Mouse (Mus musculus): ENCODE data around the gene Drc3. TPM values are rescaled to one million over a fixed set of nuclear protein-coding genes. Genes with fewer than 3 reads are reported as not detected.
A peak's percentile ranks its signal among the peaks of the same experiment; 100 is the strongest.

The Drc3 gene
- 1 to 10 TPM; 1.1 to 1.2 TPM for total RNA-seq (2021)
- long read RNA-seq, experiment 1, partial matches to known transcripts, result 0 of 1 reads
- long read RNA-seq, experiment 1, other reads (novel, unspliced or antisense), result 0 of 1 reads
- long read RNA-seq, experiment 2, partial matches to known transcripts, result 0 of 1 reads
- long read RNA-seq, experiment 2, other reads (novel, unspliced or antisense), result 1 of 1 reads

- peak; percentile 96 to 100 for DNase-seq
- intact Hi-C loops (cut with DNase I), result no loop called here
Measured at GRCm38 (mm10) chr11:60352559-60353411, at the start of gene Drc3, which contains the start of gene Tom1l2. TSS of gene Drc3 (plus strand) at chr11:60353329. TSS of gene Tom1l2 (minus strand) at chr11:60352905.

DNA sequence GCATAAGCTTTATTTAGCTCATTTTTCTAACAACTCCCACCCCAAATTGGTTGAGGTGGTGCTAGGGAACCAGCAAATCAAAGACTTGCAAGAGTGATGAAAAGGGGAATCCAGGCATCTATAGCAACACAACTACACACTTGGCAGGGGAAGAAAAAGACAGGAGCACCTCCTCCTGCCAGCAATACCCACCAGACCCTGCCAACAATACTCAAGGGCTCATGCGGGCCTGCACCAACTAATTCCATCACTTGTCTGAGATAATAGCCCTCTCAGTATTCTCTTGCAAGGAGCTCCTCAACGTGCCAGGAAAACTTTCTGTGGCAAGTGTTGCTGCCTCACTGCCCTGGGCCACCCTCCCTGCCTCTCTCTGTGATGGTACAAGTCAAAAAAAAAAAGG lies 49.6 kb upstream of the Drc3 start:
- no peak for DNase-seq
- intact Hi-C loops (cut with DNase I), result loop anchor here (5.0 kb wide), 1 partner anchor 99 kb away; no protein-coding TSS in a partner anchor

DNA sequence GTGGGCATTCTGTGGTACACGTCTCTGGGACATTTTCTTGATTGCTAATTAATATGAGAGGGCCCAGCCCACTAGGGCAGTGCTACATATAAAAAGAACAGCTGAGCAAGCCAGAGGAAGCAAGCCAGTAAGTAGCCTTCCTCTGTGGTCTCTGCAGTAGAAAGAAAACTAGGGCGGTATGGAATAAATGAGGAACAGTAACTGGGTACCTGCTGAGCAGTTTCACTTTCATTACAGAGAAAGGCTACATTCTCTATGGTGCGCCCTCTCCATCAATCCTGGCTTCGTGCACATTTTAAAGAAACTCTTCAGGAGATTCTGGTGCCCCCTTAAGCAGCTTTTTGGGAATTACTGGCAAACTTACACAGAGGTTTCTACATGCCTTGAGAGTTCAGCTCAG lies 47.5 kb upstream of the Drc3 start:
- intact Hi-C loops (cut with DNase I), result loop anchor here (5.0 kb wide), 1 partner anchor 37 kb away; no protein-coding TSS in a partner anchor
- no peak for DNase-seq

DNA sequence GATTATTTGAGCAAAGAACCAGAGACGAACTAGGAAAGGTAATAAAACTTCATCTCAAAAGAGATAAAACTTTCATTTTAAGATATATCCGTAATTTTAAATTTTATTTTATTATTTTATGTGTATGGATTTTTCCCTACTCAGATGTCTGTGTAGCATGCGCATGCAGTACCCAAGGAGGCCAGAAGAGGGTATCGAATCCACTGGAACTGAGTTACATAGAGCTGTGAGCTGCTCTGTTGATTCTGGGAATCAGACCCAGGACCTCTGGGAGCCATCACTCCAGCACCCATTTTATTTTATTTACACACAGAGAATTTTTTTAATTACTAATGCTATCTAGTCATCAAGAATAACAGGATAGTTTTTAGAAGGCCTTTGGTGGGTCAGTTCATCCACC lies 46.3 kb upstream of the Drc3 start:
- intact Hi-C loops (cut with DNase I), result loop anchor here (5.0 kb wide), 1 partner anchor 35 kb away; no protein-coding TSS in a partner anchor
- DNase-seq, result peak in 1 of 2 experiments; percentile 21

DNA sequence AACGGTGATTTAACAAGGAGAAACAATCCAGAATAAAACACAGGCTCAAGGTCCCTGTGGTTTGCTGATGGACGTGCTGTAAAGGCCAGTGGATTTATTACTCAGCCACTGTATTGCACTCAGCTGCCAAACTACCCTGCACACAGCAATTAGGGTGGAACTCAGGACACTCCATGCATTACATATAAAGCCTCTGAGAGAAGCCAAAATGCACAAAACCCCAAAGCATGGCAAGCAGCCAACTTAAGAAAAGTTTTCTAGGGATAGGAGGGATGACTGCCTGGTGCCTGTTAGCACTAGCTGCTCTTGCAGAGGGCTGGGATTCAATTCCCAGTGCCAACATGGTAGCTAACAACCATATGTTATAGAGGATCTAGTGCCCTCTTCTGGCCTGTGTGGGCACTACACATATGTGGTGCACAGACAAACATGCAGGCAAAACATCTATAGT lies 45.7 kb upstream of the Drc3 start:
- DNase-seq, result no peak
- intact Hi-C loops (cut with DNase I), result loop anchor here (5.0 kb wide), 1 partner anchor 35 kb away; no protein-coding TSS in a partner anchor

DNA sequence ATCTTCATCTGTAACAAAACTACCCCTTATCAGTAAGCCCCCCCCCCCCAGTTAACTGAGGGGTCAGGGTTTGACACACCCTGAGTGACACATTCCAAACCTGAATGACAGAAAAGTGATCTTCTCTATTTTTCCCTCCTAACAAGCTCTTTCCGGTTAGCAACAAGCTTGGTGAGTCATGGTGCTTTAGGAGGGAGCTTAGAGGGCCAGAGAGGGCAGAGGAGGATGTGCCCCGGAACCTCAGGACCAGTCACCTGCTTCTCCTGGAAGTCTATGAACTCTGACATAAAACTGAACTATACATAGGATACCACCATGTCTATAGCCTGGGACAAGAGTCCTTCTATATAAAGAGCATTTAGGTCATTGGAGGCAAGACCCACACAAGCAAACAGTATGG lies 45.1 kb upstream of the Drc3 start:
- intact Hi-C loops (cut with DNase I), result loop anchor here (5.0 kb wide), 1 partner anchor 34 kb away; no protein-coding TSS in a partner anchor

GRCm38 (mm10) chr11:60308506-60309116 lies 44.5 kb upstream of the Drc3 start:
- DNase-seq, result no peak
- intact Hi-C loops (cut with DNase I), result loop anchor here (5.0 kb wide), 1 partner anchor 34 kb away; no protein-coding TSS in a partner anchor

More for the DNA sequence above, 45.1 kb upstream of the Drc3 start:
- DNase-seq, result no peak

DNA sequence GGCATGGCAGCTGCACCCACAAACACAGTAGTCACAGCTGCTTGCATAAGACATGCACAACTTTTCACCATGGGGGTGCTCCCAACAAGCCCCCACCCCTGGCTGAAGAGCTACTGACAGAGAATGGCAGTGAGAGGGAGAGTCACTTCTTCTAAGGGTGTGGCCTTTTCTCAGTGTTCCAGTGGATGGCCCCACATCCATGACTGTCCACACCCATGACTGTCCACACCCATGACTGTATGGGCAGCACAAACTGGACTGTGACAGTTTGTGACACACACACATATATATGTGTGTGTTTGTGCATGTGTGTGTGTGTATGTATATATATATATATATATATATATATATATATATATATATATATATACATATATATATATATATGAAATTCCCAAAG lies 43.3 kb upstream of the Drc3 start:
- DNase-seq, result no peak

GRCm38 (mm10) chr11:60311025-60311854 lies 41.9 kb upstream of the Drc3 start:
- intact Hi-C loops (cut with DNase I), result no loop called here
- peak; percentile 60 to 67 for DNase-seq

More for the DNA sequence above, 43.3 kb upstream of the Drc3 start:
- intact Hi-C loops (cut with DNase I), result loop anchor here (5.0 kb wide), 1 partner anchor 32 kb away; no protein-coding TSS in a partner anchor

DNA sequence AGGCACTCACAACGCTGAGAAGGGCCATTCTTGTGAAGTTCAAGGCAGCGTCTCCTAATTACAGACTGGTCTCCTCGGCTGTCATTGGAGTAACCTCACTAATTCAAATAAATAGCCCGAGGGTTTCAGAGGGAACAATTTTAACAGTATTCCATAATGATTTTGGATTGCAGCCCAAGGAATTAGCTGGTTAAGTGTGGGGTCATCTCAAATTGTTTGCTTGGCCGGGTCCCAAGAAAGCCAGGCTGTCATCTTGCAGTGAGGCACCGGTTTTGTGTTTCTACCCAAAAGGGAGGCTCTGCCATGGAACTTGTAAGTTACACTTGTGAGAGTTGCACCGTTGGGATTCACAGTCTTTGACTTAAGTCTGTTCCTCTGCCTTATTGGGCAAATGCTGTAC lies 36.9 kb upstream of the Drc3 start:
- no peak for DNase-seq
- intact Hi-C loops (cut with DNase I), result no loop called here

DNA sequence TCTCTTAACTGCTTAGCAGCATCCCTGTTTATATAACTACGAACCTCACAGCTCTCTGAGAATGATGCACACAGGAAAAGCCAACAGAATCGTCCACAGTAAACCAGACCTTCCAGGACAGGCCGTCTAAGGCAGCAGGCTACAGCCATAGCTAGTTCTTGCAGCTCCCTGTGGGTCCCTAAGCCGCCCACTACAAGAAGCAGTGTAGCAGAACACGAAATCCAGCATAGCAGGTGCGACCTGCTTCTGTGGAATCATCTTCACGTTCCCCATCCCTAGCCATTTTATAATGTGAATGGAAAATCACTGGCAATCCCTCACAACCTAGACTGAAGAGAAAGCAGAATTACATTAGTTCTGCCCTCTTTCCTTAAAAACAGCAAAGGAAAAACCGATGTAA lies 36.2 kb upstream of the Drc3 start:
- DNase-seq, result no peak
- intact Hi-C loops (cut with DNase I), result no loop called here

- intact Hi-C loops (cut with DNase I), result no loop called here
- no peak for DNase-seq
Measured at GRCm38 (mm10) chr11:60317376-60318102, 35.6 kb upstream of the Drc3 start.

- intact Hi-C loops (cut with DNase I), result no loop called here
Measured at GRCm38 (mm10) chr11:60318716-60319115, 34.4 kb upstream of the Drc3 start.

DNA sequence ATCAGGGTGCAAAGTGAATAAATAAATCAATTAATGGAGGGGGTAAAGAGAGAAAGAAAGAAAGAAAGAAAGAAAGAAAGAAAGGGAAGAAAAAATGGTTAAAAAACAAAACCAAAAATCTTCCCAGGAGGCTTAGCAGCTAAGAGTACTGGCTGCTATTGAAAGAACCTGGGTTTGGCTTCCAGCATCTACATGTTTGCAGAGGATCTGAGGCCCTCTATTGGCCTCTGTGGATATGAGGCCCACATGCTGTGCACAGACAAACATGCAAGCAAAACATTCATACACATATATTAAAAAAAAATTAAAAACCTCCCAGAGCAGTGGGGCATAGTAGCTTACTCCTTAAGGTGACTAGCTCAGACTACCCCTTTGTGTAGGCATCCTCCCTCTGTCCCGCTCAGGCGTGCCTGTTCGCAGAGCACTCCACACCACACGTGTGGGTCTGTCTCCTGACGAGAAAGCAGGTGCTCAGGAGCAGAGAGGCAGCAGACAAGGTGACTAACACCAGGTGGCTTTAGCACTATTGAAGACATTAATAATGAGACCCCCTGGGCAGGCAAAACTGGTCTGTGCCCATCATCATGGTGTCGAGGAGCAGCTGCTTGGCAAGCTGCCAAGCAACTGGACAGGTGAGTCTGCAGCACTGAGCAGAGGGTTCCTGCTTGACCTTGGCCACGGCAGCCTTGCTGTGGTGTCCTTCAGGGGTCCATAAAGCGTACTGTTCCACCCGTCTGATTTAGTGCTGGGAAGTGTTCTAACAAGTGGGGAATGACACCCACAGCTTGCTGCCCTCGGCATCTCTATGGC lies 33.7 kb upstream of the Drc3 start:
- no peak for DNase-seq
- intact Hi-C loops (cut with DNase I), result no loop called here

More at GRCm38 (mm10) chr11:60318716-60319115, 34.4 kb upstream of the Drc3 start:
- no peak for DNase-seq

GRCm38 (mm10) chr11:60320426-60321037 lies 32.6 kb upstream of the Drc3 start:
- no peak for DNase-seq
- intact Hi-C loops (cut with DNase I), result no loop called here

GRCm38 (mm10) chr11:60321438-60321837 lies 31.7 kb upstream of the Drc3 start:
- intact Hi-C loops (cut with DNase I), result no loop called here
- no peak for DNase-seq

DNA sequence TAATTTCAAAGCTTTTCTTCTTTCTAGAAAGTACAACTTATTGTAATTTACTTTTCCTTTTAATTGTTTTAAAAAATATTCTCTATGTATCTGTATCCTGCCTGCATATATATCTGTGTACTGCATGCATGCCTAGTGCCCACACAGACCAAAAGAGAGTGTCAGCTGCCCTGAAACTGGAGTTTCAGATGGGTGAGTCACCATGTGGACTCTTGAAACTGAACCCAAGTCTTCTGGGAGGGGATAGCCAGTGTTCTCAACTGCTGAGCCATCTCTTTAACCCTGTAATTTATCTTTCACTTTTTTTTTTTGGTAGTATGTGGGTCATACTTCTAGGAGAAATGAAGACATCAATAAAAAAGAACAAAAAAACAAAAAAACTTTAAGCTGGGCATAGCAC lies 29.4 kb upstream of the Drc3 start:
- intact Hi-C loops (cut with DNase I), result no loop called here
- DNase-seq, result no peak

GRCm38 (mm10) chr11:60330551-60330950 lies 22.6 kb upstream of the Drc3 start:
- intact Hi-C loops (cut with DNase I), result no loop called here
- DNase-seq, result no peak
